In genomic region chr11:100967881-100968420, GRCm38 (mm10) we compare ENCODE assay signal across 9 mouse cellular contexts. TPM values are rescaled to one million over a fixed set of nuclear protein-coding genes. Genes with fewer than 3 reads are reported as not detected.
A peak's percentile ranks its signal among the peaks of the same experiment; 100 is the strongest.
DNase-seq lines count a peak whose midpoint lies in the region; ATAC-seq and TF ChIP-seq lines count a peak whose summit lies in the region.
"Had no signal": no experiment of that assay in that cellular context is flagged by ENCODE, and none has a peak within 500 bp of the region (broad histone marks: within the 10 kb centered on the region; RNA-seq: fewer than 3 reads in every experiment).

No protein-coding gene starts in this region.

- H3K9ac ChIP-seq in heart, embryonic 12.5 days, result peak overlapping the region; percentile 94
- peak overlapping the region; percentile 84 for H3K9ac ChIP-seq in lung, embryonic 15.5 days
- H3K9ac ChIP-seq in embryonic facial prominence, embryonic 15.5 days, result no peak overlapping the region
- H3K9ac ChIP-seq in midbrain, postnatal 0 days (replicated peaks; ENCODE audit: low read length, poor library complexity, severe bottlenecking), result 0 out of 2 replicates have a peak overlapping the region, but pooled peaks have one; percentile 4

- peak overlapping the region; percentile 88 for H3K4me3 ChIP-seq in heart, embryonic 12.5 days
- peak overlapping the region; percentile 65 for H3K4me3 ChIP-seq in lung, embryonic 15.5 days
- H3K4me3 ChIP-seq in embryonic facial prominence, embryonic 15.5 days (replicated peaks), result peak overlapping the region; percentile 88
- H3K4me3 ChIP-seq in midbrain, postnatal 0 days (ENCODE audit: low read depth, low read length), result peak overlapping the region; percentile 41; the same call in 1 of the 2 replicates
- no peak overlapping the region for H3K4me3 ChIP-seq in cerebellum, adult 2 months (replicated peaks; ENCODE audit: insufficient read depth, low read depth, low read length)

- no peak for ATAC-seq in heart, embryonic 12.5 days (ENCODE audit: insufficient number of reproducible peaks, low FRiP score)
- ATAC-seq in lung, embryonic 15.5 days (ENCODE audit: borderline replicate concordance, extremely low read depth, low FRiP score, low TSS enrichment), result no peak
- no peak for ATAC-seq in embryonic facial prominence, embryonic 15.5 days (ENCODE audit: insufficient number of reproducible peaks, low FRiP score, low TSS enrichment, low read depth)
- no peak for ATAC-seq in midbrain, postnatal 0 days (ENCODE audit: low FRiP score)

- H3K4me2 ChIP-seq in heart, embryonic 12.5 days, result peak overlapping the region; percentile 78
- H3K4me2 ChIP-seq in lung, embryonic 15.5 days, result peak overlapping the region; percentile 87
- H3K4me2 ChIP-seq in embryonic facial prominence, embryonic 15.5 days (replicated peaks), result peak overlapping the region; percentile 70
- H3K4me2 ChIP-seq in midbrain, postnatal 0 days (ENCODE audit: low read depth, low read length, poor library complexity, severe bottlenecking), result no peak overlapping the region

- WGBS in heart, embryonic 12.5 days, result 63% methylated on average over 5 of the region's 5 CpGs
- 81% methylated on average over 5 of the region's 5 CpGs for WGBS in lung, embryonic 15.5 days
- 79% methylated on average over 5 of the region's 5 CpGs for WGBS in embryonic facial prominence, embryonic 15.5 days
- WGBS in midbrain, postnatal 0 days, result 78% methylated on average over 5 of the region's 5 CpGs
- WGBS in cerebellum, adult 2 months, result 93% methylated on average over 5 of the region's 5 CpGs

- intact Hi-C loops in heart, postnatal 10 days (cut with DNase I), result no loop called here

- H3K36me3 ChIP-seq in heart, embryonic 12.5 days, result peaks cover 31% of the 10 kb centered on the region
- peaks cover 9% of the 10 kb centered on the region; the same call in 1 of the 2 replicates for H3K36me3 ChIP-seq in lung, embryonic 15.5 days
- no peaks in the 10 kb centered on the region for H3K36me3 ChIP-seq in embryonic facial prominence, embryonic 15.5 days
- H3K36me3 ChIP-seq in midbrain, postnatal 0 days (ENCODE audit: insufficient read depth, low read length), result no peaks in the 10 kb centered on the region

- H3K9me3 ChIP-seq in heart, embryonic 12.5 days (replicated peaks), result no peaks in the 10 kb centered on the region
- no peaks in the 10 kb centered on the region for H3K9me3 ChIP-seq in lung, embryonic 15.5 days
- no peaks in the 10 kb centered on the region for H3K9me3 ChIP-seq in embryonic facial prominence, embryonic 15.5 days (replicated peaks)
- H3K9me3 ChIP-seq in midbrain, postnatal 0 days (ENCODE audit: low read length), result no peaks in the 10 kb centered on the region

- no peak for TF ChIP-seq POLR2A in cerebellum, adult 2 months (IDR thresholded peaks at IDR 0.05; ENCODE audit: borderline replicate concordance, insufficient read depth, low read length)

- H3K27me3 ChIP-seq in heart, embryonic 12.5 days (replicated peaks), result no peaks in the 10 kb centered on the region
- H3K27me3 ChIP-seq in lung, embryonic 15.5 days, result 0 out of 2 replicates have a peak, but pooled peaks cover 4% of the 10 kb centered on the region
- H3K27me3 ChIP-seq in embryonic facial prominence, embryonic 15.5 days, result peaks cover 5% of the 10 kb centered on the region; the same call in 1 of the 2 replicates
- H3K27me3 ChIP-seq in midbrain, postnatal 0 days (ENCODE audit: insufficient read depth, low read length), result peaks cover 49% of the 10 kb centered on the region
- no peaks in the 10 kb centered on the region; the same call in 1 of the 2 replicates for H3K27me3 ChIP-seq in cerebellum, adult 2 months (ENCODE audit: control insufficient read depth, insufficient read depth, low read length)

- DNase-seq in heart, postnatal 10 days, result no peak
- DNase-seq in lung, postnatal 10 days, result no peak
- no peak for DNase-seq in midbrain, postnatal 0 days (ENCODE audit: low spot score)
- no peak for DNase-seq in cerebellum, adult 2 months
- no peak for DNase-seq in frontal cortex, postnatal 14 days (ENCODE audit: low spot score in 2 of 2)
- DNase-seq: thymus, postnatal 36 days had no signal

- H3K4me1 ChIP-seq in heart, embryonic 12.5 days (replicated peaks), result peaks cover 67% of the 10 kb centered on the region
- H3K4me1 ChIP-seq in lung, embryonic 15.5 days, result peaks cover 63% of the 10 kb centered on the region
- peaks cover 76% of the 10 kb centered on the region for H3K4me1 ChIP-seq in embryonic facial prominence, embryonic 15.5 days
- H3K4me1 ChIP-seq in midbrain, postnatal 0 days (ENCODE audit: insufficient read depth, low read length), result 0 out of 2 replicates have a peak, but pooled peaks cover 5% of the 10 kb centered on the region
- H3K4me1 ChIP-seq in cerebellum, adult 2 months (ENCODE audit: control insufficient read depth, insufficient read depth, low read length), result no peaks in the 10 kb centered on the region; the same call in 1 of the 2 replicates

- no peak for TF ChIP-seq CTCF in midbrain, postnatal 0 days (IDR thresholded peaks at IDR 0.05)
- TF ChIP-seq CTCF in cerebellum, adult 2 months (IDR thresholded peaks at IDR 0.05; ENCODE audit: borderline replicate concordance, insufficient read depth, low read depth, low read length), result no peak

- peak overlapping the region; percentile 98 for H3K27ac ChIP-seq in heart, embryonic 12.5 days (ENCODE audit: poor library complexity, severe bottlenecking)
- peak overlapping the region; percentile 95 for H3K27ac ChIP-seq in lung, embryonic 15.5 days
- H3K27ac ChIP-seq in embryonic facial prominence, embryonic 15.5 days (replicated peaks), result no peak overlapping the region; the same call in 1 of the 2 replicates
- no peak overlapping the region for H3K27ac ChIP-seq in midbrain, postnatal 0 days (ENCODE audit: low read depth, low read length)
- H3K27ac ChIP-seq in cerebellum, adult 2 months (ENCODE audit: insufficient read depth, low read length), result no peak overlapping the region

RNA-seq across cellular contexts. Expression of gene Cavin1, which starts 2.7 kb away (rescaled TPM):
- polyA plus RNA-seq in heart, embryonic 12.5 days (2016; fragmentation: Nextera tagmentation; extraction: Ambion mirVana), result 342 and 348 TPM in 2 replicates
- total RNA-seq in heart, postnatal 10 days (2021), result 100 to 1,000 TPM; 462 to 471 TPM
- polyA plus RNA-seq in lung, embryonic 15.5 days (2015; fragmentation: Nextera tagmentation; extraction: Ambion mirVana), result 392 and 425 TPM in 2 replicates
- 330 and 343 TPM in 2 replicates for polyA plus RNA-seq in embryonic facial prominence, embryonic 15.5 days (2015; fragmentation: Nextera tagmentation; extraction: Ambion mirVana)
- 24.8 and 26.0 TPM in 2 replicates for total RNA-seq in midbrain, postnatal 0 days (2014; rRNA removed)
- polyA plus RNA-seq in midbrain, postnatal 0 days (2015; fragmentation: Nextera tagmentation; extraction: Ambion mirVana), result 46.0 and 47.5 TPM in 2 replicates
- 14.9 and 15.6 TPM in 2 replicates for polyA plus RNA-seq in cerebellum, adult 2 months (2012; rRNA removed)

RNA-seq across cellular contexts. Expression of gene Stat3, which starts 28.6 kb away (rescaled TPM):
- polyA plus RNA-seq in heart, embryonic 12.5 days (2016; fragmentation: Nextera tagmentation; extraction: Ambion mirVana), result 60.0 and 63.2 TPM in 2 replicates
- 100 to 1,000 TPM; 110 to 117 TPM for total RNA-seq in heart, postnatal 10 days (2021)
- 41.2 and 53.4 TPM in 2 replicates for polyA plus RNA-seq in lung, embryonic 15.5 days (2015; fragmentation: Nextera tagmentation; extraction: Ambion mirVana)
- polyA plus RNA-seq in embryonic facial prominence, embryonic 15.5 days (2015; fragmentation: Nextera tagmentation; extraction: Ambion mirVana), result 75.6 and 79.3 TPM in 2 replicates
- total RNA-seq in midbrain, postnatal 0 days (2014; rRNA removed), result 37.8 and 47.1 TPM in 2 replicates
- polyA plus RNA-seq in midbrain, postnatal 0 days (2015; fragmentation: Nextera tagmentation; extraction: Ambion mirVana), result 34.2 and 40.8 TPM in 2 replicates
- polyA plus RNA-seq in cerebellum, adult 2 months (2012; rRNA removed), result 45.0 and 47.5 TPM in 2 replicates

RNA-seq across cellular contexts. Expression of gene Atp6v0a1, which starts 41.3 kb away (rescaled TPM):
- 70.0 and 71.4 TPM in 2 replicates for polyA plus RNA-seq in heart, embryonic 12.5 days (2016; fragmentation: Nextera tagmentation; extraction: Ambion mirVana)
- 10 to 100 TPM; 89.6 to 93.8 TPM for total RNA-seq in heart, postnatal 10 days (2021)
- 36.7 and 37.8 TPM in 2 replicates for polyA plus RNA-seq in lung, embryonic 15.5 days (2015; fragmentation: Nextera tagmentation; extraction: Ambion mirVana)
- polyA plus RNA-seq in embryonic facial prominence, embryonic 15.5 days (2015; fragmentation: Nextera tagmentation; extraction: Ambion mirVana), result 36.8 and 40.3 TPM in 2 replicates
- total RNA-seq in midbrain, postnatal 0 days (2014; rRNA removed), result 242 and 247 TPM in 2 replicates
- 204 and 210 TPM in 2 replicates for polyA plus RNA-seq in midbrain, postnatal 0 days (2015; fragmentation: Nextera tagmentation; extraction: Ambion mirVana)
- polyA plus RNA-seq in cerebellum, adult 2 months (2012; rRNA removed), result 294 and 298 TPM in 2 replicates

Comparison
In these comparisons a context has a peak if more than half of its experiments do, and no peak if none do; other contexts are left out.
1. H3K27ac ChIP-seq: peak in heart, embryonic 12.5 days (single experiment) and lung, embryonic 15.5 days (single experiment); none in embryonic facial prominence, embryonic 15.5 days (single experiment), midbrain, postnatal 0 days (single experiment) and cerebellum, adult 2 months (single experiment).